Mouse (Mus musculus): ENCODE data around the gene Mis12.

Gene Mis12

DNA sequence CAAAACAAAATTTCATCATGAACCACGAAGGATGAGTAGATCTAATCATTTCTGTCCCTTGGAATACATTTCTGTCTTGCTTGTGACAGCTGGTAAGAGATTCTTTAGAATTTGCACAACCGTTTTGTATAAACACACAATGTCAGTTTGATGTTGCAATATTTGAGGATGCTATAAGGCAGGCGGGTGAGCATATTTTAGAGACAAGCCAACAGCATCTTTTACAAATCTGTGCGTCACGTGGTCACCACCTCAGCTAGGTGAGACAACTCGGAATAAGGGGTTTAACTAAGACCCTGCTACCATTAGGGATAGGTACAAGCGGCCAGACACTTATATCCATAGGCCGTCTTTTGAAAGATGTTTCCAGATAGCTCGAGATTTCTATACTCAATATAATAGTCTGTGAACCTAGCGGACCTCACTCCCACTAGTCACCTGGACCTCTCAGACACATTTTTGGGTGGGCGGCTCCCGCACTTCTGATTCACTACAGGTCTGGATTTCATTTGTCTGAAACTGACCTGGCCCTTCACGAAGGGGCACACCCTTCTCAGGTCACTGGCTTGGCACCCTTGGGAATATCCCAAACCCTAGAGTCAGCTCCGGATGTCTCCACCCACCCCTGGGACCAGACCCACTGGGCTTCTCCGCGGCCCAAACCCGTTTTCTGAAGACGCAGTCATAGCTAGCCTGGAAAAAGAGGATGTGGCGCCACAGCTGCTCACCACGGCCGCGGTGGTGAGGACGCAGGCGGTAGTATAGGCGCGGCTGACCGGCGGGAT is 803 bp upstream of the Mis12 start:
- DNase-seq, result no peak

DNA sequence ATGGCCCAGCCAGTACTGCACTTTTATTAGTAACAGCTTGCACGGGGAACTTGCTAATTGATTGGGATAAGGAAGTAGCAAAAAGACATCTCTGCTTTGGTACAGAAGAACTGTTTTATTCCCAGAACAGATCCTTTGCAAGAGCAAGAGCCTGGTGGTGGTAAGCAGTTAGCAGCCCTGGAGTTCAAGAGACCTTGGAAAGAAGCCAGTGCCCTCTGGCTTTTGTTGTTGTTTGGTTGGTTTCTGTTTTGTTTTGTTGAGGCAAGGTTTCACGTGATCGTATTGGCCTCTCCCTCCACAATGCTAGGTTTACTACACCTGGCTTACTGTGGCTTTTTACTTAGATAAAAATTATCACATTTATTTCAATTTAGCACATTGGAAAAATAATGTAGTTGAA is 8.9 kb downstream of the Mis12 start:
- no peak for DNase-seq

DNA sequence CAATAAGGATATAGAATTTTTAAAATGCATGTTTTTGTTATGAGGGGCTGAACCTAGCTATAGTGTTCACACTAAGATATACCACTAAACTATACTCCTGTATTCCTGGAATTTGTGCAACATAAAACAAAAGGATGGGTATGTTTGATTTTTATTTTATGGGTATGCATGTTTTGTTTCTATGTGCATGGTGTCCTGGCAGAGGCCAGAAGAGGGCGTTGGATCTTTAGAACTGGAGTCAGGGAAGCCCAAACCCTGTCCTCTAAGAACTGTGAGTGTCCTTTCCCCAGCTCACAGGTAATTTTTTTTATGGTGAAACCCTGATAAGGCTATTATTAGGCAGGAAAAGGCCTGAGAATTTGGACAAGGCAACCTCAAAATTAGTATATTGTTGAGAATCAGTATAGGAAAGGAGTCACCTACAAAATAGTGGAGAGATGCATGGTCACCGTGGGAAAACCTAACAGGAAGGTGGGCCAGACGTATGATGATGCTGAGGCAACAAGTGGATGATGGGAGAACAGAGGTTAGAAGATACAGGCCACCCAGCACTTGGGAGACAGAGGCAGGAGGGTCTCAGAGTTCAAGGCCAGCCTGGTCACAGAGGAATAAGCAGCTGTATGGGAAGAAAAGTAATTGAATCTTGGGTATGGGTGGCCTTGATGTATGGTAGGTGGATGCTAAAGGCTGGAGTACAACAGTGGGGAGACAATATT is 10.2 kb downstream of the Mis12 start:
- no peak for DNase-seq

DNA sequence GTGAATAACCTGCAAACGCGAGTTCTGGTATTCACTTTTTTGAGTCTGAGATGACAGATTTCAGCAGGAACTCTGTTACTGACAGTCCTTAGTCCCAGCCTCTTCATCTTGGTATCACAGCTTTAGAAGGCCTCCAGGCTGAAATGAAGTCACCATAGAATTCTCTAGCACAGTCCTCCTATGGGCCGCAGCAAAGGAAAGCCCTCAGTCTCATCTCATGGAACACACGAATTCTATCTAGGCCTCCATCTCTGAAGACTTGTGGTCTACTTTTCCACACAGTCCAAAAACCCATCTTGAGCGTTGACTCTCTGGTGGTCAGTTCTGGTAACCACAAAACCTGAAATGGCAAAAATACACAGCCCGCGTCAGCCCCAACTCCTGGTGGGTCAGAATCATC is 12.7 kb downstream of the Mis12 start:
- DNase-seq, result no peak

DNA sequence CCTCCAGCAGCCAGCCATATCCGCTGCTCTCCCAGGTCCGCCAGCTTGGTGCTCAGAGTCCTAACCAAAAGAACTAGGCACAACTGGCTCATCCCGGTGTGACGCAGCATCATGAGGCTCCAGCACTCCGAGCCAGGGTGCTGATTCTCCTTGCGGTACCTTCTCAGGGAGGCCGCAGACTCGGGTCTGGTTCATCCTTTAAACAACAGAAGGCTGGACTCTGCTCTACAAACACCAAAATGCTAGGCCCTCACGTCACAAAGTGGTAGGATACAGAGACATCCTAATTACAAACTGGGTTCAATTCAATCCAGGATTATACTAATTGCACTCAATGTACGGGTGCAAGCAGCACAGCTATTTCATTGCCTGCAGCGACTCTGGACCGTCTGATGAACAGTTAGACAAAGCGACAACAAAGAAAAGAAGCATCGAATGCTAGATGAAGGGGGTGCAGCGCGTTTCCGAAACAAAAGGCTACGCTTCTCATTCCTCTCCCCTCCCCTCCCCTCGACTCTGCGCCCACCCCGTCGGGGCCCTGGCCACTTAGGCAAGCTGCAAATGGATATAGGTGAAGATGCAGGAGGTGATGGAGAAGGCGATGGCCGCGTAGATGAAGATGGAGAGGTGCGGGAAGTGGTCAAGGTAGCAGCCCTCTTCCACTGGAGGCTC is 13.2 kb downstream of the Mis12 start:
- DNase-seq, result peak; percentile 15

DNA sequence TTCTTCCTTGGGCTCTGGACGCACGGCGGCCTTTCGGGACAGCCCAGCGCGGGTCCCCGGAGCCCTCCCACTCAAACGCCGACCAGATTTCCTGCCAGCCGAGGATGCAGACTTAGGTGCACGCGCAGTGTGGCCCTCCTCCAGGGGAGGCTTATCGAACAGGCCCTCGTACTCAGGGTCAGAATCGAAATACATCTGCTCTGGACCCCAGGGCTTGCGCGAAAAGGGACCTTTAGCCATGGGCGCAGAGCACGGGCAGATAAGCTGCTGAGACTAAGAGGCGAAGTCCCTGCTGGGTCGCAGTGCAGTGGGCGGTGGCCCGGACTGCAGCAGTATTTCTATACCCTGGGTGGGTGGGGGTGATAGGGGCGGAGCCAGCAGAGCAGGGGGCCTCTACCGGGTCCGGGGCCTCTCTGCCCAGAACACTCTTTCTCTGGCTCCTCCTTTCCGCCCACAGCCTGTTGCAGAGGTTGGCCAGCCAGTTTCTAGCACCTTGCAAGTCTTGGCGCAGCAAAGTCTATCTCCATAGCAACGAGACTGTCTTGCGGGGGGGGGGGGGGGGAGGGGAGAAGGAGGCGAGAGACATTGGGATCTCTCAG is 13.9 kb downstream of the Mis12 start, which contains the start of gene 6330403K07Rik:
6330403K07Rik (minus strand) TSS at position 351 of the 599 bp plus-strand sequence.
- peak; percentile 80 for DNase-seq

DNA sequence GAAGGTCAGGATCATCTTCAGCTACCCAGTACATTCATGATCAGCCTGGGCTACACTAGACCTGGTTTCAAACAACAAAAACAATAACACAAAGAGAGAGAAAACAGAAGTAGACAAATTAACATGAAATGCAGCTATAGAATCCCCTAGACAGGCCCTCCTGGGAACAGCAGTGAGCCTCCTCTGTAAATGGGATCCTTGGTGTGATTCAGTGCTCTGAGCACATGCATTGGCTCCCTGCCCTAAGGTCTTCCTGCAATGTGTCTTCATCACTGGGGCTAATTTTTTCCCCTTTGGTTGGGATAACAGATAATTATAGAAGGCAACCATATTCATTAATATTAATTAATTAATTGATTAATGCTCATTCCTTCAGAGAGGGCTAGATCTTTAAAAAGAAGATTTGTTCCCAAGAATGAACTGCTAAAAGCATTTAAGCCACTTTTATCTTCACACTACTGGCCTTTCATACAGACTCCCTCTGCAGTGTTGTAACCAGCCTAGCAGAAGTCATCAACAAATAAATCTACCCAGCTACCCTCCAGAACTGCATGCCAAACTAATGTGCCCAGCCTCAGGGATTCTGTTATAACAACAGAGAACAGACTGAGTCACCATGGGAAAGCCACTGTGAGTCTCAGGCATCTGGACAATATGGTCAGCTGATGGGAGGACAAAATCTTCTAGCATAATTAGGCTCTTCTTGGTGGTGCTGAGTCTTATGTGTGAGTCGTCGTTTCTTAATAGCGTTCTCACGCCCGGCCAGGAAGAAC is 20.3 kb downstream of the Mis12 start:
- DNase-seq, result no peak

DNA sequence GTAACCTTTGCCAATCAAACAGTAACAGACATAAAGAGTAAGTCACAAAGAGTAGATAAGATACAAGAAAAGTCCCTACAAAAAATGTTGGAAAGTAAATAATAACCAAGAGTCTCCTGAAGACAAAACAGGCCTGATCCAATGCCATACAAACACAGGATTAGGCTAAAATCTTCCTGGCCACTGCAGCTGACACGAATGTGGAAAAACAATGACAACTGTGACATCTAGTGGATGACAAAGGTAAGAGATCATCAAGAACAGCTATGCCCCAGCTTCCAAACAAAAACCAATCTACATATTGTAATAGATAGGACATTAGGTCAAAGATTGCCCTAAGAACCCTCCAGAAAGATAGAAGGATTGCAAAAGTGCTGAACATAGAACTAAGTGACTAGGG is 33.1 kb downstream of the Mis12 start:
- peak; percentile 43 for DNase-seq

DNA sequence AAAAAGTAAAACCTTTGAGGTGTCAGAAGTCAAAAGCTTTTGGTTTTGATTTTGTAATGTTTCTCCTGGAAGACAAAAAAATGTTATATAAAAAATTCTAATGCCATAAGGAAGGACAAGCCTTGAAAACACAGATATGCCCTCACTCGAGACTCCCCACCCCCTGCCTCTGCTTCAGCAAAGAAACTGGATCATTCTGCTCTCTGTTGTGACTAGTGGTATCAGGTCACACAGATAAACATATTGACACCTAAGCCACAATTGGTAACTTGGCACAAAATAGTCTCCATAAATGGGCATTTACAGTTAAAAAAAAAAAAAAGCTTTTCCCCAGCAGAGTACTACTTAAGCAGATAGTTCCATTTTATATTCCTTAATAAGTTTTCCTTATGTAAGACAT is 56.9 kb downstream of the Mis12 start:
- DNase-seq, result no peak
